Mouse (Mus musculus) neural tube, embryonic 14.5 days (tissue): ENCODE measurements around the gene Slco2a1. TPM values are rescaled to one million over a fixed set of nuclear protein-coding genes. Genes with fewer than 3 reads are reported as not detected.

Experiments
- ATAC-seq: fragments of 200-750 bp; cut with Nextera tagmentation; 2 replicates; pipeline ENCODE4 v1.8.0; 2017; ENCODE audit warnings: low read depth, mild to moderate bottlenecking, moderate TSS enrichment, moderate library complexity
- H3K27ac ChIP-seq: fragments of 300-500 bp; sonication (generic); 2 replicates; pipeline ENCODE4 v1.5.1; 2014; ENCODE audit warnings: low read depth, mild to moderate bottlenecking, control low read depth, low read length, moderate library complexity, mixed read lengths
- H3K27me3 ChIP-seq: fragments of 300-500 bp; sonication (generic); 2 replicates; pipeline ENCODE4 v1.6.1; 2014; ENCODE audit warnings: low read length; ENCODE audit not compliant: control insufficient read depth, insufficient read depth
- H3K36me3 ChIP-seq: fragments of 300-500 bp; sonication (generic); 2 replicates; pipeline ENCODE4 v1.6.1; 2014; ENCODE audit warnings: low read length, mixed read lengths; ENCODE audit not compliant: control insufficient read depth, insufficient read depth
- H3K4me1 ChIP-seq: fragments of 300-500 bp; sonication (generic); 2 replicates; pipeline ENCODE4 v1.6.1; 2014; ENCODE audit warnings: low read length; ENCODE audit not compliant: control insufficient read depth, insufficient read depth
- H3K4me2 ChIP-seq: fragments of 300-500 bp; sonication (generic); 2 replicates; pipeline ENCODE4 v1.6.1; 2014; ENCODE audit warnings: mild to moderate bottlenecking, low read depth, low read length, control low read depth
- H3K4me3 ChIP-seq: fragments of 300-500 bp; sonication (generic); 2 replicates; pipeline ENCODE4 v1.5.1; 2014; ENCODE audit warnings: low read depth, low read length, control low read depth, mixed read lengths
- H3K9ac ChIP-seq: fragments of 300-500 bp; sonication (generic); replicated peaks from 2 replicates; pipeline ENCODE4 v1.6.1; 2014; ENCODE audit warnings: low read depth, mild to moderate bottlenecking, control low read depth, low read length, mixed read lengths
- H3K9me3 ChIP-seq: fragments of 300-500 bp; sonication (generic); 2 replicates; pipeline ENCODE4 v1.6.1; 2016; ENCODE audit warnings: low read length; ENCODE audit not compliant: control insufficient read depth
- WGBS: fragments of 180-500 bp; shearing (Covaris S2); extraction: QIAGEN DNeasy Blood & Tissue Kit; methylation state at CpG from one replicate; pipeline ENCODE4 v1.1.7; 2014; 5-methylcytosine and 5-hydroxymethylcytosine counted together
- polyA plus RNA-seq: library from polyadenylated mRNA; unstranded; fragments of >200 nt; fragmentation: Nextera tagmentation; extraction: Ambion mirVana; gene quantifications from 2 replicates; pipeline ENCODE4 v1.2.1, GENCODE M21; 2014

The Slco2a1 gene
- polyA plus RNA-seq, 1 experiment from 2014 or later: 1.0 TPM

DNA sequence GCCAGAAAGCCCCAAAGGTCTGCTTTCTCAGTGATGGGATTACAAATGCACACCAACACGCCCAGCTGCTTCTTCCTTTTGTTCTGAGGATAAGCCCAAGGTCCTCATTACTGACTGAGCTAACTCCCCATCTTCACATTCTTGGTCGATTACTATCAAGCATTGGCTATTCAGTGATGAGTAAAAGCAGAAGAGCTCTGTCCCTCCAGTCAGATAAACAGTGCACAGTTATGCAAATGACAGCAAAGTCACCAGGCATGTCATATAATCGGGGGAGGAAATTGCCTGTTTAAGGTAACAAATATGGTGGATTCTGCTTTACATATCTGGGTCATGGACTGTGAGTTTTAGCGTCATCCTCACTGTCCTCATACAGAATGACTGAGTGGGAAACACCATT lies 35.6 kb downstream of the Slco2a1 start:
- H3K9me3 ChIP-seq: no peaks in the 10 kb centered on the region
- no peak overlapping the region for H3K4me2 ChIP-seq
- no peaks in the 10 kb centered on the region for H3K36me3 ChIP-seq
- no peak for ATAC-seq
- H3K27me3 ChIP-seq: no peaks in the 10 kb centered on the region
- H3K4me3 ChIP-seq: no peak overlapping the region
- no peaks in the 10 kb centered on the region for H3K4me1 ChIP-seq
- no peak overlapping the region for H3K27ac ChIP-seq
- WGBS: 78% methylated on average over 4 of the region's 4 CpGs
- H3K9ac ChIP-seq: no peak overlapping the region

DNA sequence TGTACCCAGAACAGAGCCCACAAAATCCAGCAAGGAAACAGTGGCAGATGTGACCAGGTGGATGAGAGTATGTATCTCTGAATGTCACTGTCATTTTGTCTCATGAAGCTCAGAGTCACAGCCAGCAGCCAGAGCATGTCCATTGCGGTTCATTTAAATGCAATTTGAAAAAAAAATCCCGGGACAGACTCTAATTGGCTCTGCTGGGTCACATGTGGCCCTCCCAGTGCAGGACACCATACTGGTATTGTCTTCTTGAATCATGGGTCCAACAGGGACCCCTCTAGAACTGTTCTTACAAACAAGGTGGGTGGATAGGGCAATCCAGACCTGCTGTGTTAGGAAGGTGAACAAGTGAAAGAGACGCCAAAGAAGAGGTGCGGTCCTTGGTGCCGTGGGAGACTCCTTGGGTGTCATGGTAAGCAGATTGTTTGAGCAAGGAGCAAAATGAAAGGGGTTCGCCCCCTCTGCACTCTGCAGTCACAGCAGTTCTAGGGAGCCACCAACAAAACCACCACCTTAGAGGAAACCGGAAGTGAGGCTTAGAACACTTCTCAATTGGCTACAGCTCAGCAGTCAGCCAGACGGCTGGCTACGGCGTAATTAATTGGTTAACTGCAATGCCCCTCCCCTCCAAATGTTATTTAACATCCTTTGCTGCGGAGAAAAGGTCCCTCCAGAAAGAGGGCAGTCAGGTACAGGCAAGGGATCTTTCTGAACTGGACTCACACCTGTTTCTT lies 38.8 kb downstream of the Slco2a1 start:
- no peak overlapping the region for H3K27ac ChIP-seq
- WGBS: 72% methylated on average over 11 of the region's 11 CpGs
- no peaks in the 10 kb centered on the region for H3K9me3 ChIP-seq
- H3K9ac ChIP-seq: no peak overlapping the region
- no peak overlapping the region for H3K4me2 ChIP-seq
- ATAC-seq: no peak
- no peaks in the 10 kb centered on the region for H3K4me1 ChIP-seq
- no peaks in the 10 kb centered on the region for H3K27me3 ChIP-seq
- H3K36me3 ChIP-seq: no peaks in the 10 kb centered on the region
- H3K4me3 ChIP-seq: no peak overlapping the region

DNA sequence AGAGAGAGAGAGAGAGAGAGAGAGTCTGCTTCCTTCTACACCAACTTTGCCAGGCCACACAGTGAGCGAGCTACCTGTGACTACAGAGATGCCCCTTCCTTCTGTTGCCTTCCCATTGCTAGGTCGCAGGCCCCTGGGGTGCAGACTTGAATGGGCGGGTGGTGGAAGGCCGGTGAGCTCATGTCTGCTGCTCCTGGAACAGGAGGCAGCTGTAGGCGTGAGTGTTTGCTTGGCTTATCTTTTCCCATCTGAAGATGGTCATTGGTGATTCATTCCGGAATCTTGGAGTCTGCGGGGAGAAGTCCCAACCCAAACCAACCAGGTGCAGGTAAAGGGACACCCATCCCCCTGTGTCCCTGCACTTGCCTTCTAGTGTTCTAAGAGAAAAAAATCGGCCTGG lies 40.5 kb downstream of the Slco2a1 start:
- Histone ChIP-seq H3K4me1 (no peaks in the 10 kb centered on the region), H3K27me3 (no peaks in the 10 kb centered on the region), H3K36me3 (no peaks in the 10 kb centered on the region), H3K9ac (no peak overlapping the region), H3K4me2 (no peak overlapping the region), H3K9me3 (no peaks in the 10 kb centered on the region), H3K4me3 (no peak overlapping the region), H3K27ac (no peak overlapping the region)
- WGBS: 70% methylated on average over 8 of the region's 8 CpGs
- no peak for ATAC-seq

- H3K4me1 ChIP-seq: no peaks in the 10 kb centered on the region
- H3K27ac ChIP-seq: no peak overlapping the region
- WGBS: 87% methylated on average over 2 of the region's 2 CpGs
These were observed 41.5 kb downstream of the Slco2a1 start for GRCm38 (mm10) chr9:103030041-103030440.

GRCm38 (mm10) chr9:103031211-103031610 lies 42.7 kb downstream of the Slco2a1 start:
- no peaks in the 10 kb centered on the region for H3K27me3 ChIP-seq
- H3K4me3 ChIP-seq: no peak overlapping the region
- no peaks in the 10 kb centered on the region for H3K36me3 ChIP-seq
- H3K27ac ChIP-seq: no peak overlapping the region
- whole genome bisulfite sequencing: 81% methylated on average over 5 of the region's 5 CpGs
- H3K9me3 ChIP-seq: no peaks in the 10 kb centered on the region
- no peak for ATAC-seq
- no peaks in the 10 kb centered on the region for H3K4me1 ChIP-seq
- no peak overlapping the region for H3K9ac ChIP-seq
- H3K4me2 ChIP-seq: no peak overlapping the region

More at GRCm38 (mm10) chr9:103030041-103030440, 41.5 kb downstream of the Slco2a1 start:
- Histone ChIP-seq H3K4me3 (no peak overlapping the region), H3K9ac (no peak overlapping the region), H3K9me3 (no peaks in the 10 kb centered on the region), H3K36me3 (no peaks in the 10 kb centered on the region), H3K4me2 (no peak overlapping the region), H3K27me3 (no peaks in the 10 kb centered on the region)
- ATAC-seq: no peak

DNA sequence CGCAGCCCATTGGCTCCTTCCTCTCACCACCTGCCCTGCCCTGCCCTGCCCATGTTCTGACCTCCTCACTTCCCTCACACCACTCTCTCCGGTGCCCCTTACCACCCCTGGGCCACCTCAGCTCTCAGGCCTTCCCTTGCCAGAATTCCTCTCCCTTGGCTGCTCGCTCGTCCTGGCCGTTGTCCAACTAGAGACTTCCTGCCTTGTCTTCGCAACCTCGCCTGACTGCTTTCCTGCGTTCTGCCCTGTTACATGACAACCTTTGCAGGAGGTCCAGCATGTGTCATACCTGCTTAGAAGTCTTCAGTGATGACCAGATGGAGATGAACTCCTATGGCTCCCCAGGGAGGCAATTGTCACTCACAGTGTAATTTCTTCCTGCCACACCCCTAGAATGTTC lies 43.7 kb downstream of the Slco2a1 start:
- H3K9me3 ChIP-seq: no peaks in the 10 kb centered on the region
- H3K4me3 ChIP-seq: no peak overlapping the region
- WGBS: 77% methylated on average over 8 of the region's 8 CpGs
- no peaks in the 10 kb centered on the region for H3K27me3 ChIP-seq
- H3K27ac ChIP-seq: no peak overlapping the region
- H3K36me3 ChIP-seq: no peaks in the 10 kb centered on the region
- H3K4me2 ChIP-seq: no peak overlapping the region
- H3K9ac ChIP-seq: no peak overlapping the region
- ATAC-seq: no peak
- no peaks in the 10 kb centered on the region for H3K4me1 ChIP-seq

DNA sequence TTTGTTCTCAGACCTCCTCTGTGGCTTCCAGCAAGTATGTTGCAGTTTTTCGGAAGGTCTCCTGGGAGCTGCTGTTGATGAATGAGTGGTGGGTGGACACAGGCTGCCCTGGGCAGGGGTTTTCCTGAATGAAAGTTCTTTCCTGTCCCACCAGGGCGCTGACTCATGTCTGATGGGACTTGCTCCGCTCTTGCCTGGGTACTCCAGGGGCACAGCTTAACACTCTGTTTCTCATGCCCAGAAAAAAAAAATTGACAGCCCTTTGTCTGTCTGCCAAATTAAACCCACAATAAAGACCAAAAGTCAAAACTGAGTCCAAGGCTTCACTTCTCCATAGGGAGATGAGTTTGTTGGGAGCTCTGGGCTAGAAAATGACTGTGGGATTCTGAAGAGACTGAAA lies 44.9 kb downstream of the Slco2a1 start:
- no peaks in the 10 kb centered on the region for H3K36me3 ChIP-seq
- no peak overlapping the region for H3K4me2 ChIP-seq
- no peak for ATAC-seq
- no peaks in the 10 kb centered on the region for H3K27me3 ChIP-seq
- WGBS: 94% methylated on average over 3 of the region's 3 CpGs
- H3K4me1 ChIP-seq: no peaks in the 10 kb centered on the region
- H3K4me3 ChIP-seq: no peak overlapping the region
- no peak overlapping the region for H3K27ac ChIP-seq
- no peak overlapping the region for H3K9ac ChIP-seq
- no peaks in the 10 kb centered on the region for H3K9me3 ChIP-seq

- Histone ChIP-seq H3K27me3 (no peaks in the 10 kb centered on the region), H3K4me2 (no peak overlapping the region), H3K36me3 (no peaks in the 10 kb centered on the region), H3K4me1 (no peaks in the 10 kb centered on the region), H3K9ac (no peak overlapping the region), H3K9me3 (no peaks in the 10 kb centered on the region), H3K4me3 (no peak overlapping the region), H3K27ac (no peak overlapping the region)
- WGBS: 80% methylated on average over 8 of the region's 8 CpGs
- no peak for ATAC-seq
These were observed 48.5 kb downstream of the Slco2a1 start for GRCm38 (mm10) chr9:103036971-103037391.

GRCm38 (mm10) chr9:103038266-103038665 lies 49.8 kb downstream of the Slco2a1 start:
- H3K4me2 ChIP-seq: no peak overlapping the region
- no peak overlapping the region for H3K4me3 ChIP-seq
- no peak overlapping the region for H3K27ac ChIP-seq
- no peaks in the 10 kb centered on the region for H3K4me1 ChIP-seq
- H3K36me3 ChIP-seq: no peaks in the 10 kb centered on the region
- H3K9me3 ChIP-seq: no peaks in the 10 kb centered on the region
- H3K27me3 ChIP-seq: no peaks in the 10 kb centered on the region
- WGBS: 79% methylated on average over 2 of the region's 2 CpGs
- no peak for ATAC-seq
- no peak overlapping the region for H3K9ac ChIP-seq
